Mouse (Mus musculus) right cerebral cortex, adult 2 months (tissue): ENCODE measurements around the gene Epha1.
A peak's percentile ranks its signal among the peaks of the same experiment; 100 is the strongest.

Experiments
- DNase-seq, 2 experiments: peaks; one replicate each; pipeline ENCODE4 v3.0.0; 2021 to 2022; ENCODE audit warnings: low spot score in 2 of 2

Epha1 gene

DNA sequence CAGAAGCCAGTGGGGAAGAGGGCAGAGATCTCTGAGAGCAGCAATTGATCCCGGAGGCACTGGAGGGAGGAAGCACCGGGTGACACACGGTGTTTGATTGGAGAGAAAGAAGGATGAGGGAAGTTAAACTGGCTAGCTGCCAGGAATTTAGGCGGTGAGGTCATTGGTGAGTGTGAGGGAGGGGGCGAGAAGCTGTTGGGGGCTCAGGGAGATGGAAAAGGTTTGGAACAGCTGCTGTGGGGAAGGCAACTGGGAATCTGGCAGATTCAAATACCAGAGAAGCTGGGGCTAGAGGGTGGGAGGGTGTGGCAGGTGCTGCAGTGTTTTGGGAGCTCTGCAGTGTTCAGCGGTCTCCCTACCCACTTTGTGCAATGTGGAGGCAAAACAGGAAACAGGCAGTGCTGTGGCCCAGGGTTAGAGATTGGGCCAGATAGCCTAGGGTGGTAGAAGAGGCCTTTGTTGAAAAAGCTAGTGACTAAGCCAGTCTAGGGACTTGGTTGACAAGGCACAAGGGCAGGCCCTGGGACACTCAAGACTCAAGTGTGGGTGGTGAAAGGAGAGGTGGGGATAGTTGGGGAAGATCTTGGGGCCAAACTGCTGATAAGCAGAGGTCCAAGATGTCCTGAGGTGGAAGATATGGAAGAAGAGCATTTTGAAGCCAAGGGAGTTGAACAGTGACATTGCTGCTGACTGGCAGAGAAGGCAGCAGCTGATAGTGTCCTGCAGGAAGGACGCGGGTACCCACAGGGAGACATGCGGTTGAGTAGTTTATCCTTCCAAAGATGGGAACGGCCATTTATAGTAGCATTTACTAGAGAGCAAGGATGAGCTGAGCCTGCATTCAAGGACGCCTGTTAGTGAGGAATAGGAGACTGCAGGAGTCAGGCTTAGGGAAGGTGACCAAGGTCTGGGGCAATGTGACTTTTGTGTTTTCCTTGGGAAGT, 18.7 kb downstream of the Epha1 start:
- peak in 1 of 2 experiments; percentile 53 for DNase-seq

DNA sequence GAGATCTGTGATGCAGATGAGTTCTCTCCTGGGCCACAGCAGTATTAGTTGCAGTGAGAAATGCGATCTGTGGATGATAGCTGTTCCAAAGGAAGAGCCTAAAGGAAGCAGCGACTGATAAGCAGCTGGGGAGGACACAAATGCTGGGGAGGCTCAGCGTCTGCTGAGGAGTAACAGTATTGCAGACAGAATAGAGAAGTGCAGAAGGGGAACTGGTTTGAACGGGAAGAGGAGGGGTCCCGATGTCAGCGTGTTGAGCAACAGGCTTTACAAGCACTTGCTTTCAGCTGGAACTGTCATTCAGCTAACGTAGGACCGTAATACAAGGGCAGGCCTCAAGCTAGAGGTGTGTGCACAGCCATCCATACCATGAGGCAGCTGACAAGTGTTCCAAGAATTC, 19.9 kb downstream of the Epha1 start:
- no peak for DNase-seq

DNA sequence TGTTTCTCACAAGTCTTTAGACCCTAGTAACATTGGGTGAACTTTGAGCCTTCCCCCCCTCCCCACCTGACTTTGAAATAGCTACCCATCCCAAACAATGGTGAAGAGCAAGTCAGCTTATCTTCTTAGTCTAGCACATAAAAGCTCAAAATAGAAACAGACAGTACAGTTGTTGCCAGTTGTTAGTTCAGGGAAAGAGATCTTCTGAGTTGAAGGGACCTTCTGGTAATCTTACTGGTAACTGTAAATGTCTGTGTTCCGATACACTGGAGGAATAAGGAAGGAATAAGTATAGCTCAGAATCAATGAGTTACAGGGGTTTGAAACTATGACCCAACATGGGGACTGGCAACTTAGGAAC, 20.6 kb downstream of the Epha1 start:
- DNase-seq, result no peak

DNA sequence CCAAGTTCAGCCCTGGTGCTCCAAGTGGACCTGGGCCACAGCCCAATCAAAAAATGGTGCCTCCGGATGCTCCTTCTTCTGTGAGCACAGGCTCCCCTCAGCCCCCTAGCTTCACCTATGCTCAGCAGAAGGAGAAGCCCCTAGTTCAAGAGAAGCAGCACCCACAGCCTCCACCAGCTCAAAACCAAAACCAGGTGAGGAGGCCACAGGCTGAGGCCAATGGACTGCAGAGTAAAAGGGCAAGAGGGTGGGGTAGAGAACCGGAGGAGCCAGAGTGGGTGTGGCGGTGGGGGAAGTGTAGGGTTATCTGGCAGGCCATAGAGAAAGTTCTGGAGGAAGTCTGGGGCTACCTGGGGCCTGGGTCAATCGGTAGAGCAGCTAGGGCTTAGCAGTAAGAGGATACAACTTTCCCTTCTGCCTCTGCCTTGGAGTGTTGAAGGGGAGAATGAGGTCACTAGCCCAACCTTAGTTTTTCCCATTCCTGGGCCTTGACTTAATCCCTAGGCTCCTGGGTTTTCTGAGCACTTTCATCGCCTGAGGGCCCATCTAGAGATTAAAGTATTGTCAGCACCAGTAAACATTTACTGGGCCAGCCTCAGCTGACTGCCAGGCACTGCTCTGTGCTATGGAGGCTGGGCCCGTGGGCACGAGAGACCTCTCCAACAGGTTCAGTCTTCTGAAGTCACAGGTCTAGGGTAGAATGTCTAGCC, 21.1 kb downstream of the Epha1 start:
- no peak for DNase-seq

DNA sequence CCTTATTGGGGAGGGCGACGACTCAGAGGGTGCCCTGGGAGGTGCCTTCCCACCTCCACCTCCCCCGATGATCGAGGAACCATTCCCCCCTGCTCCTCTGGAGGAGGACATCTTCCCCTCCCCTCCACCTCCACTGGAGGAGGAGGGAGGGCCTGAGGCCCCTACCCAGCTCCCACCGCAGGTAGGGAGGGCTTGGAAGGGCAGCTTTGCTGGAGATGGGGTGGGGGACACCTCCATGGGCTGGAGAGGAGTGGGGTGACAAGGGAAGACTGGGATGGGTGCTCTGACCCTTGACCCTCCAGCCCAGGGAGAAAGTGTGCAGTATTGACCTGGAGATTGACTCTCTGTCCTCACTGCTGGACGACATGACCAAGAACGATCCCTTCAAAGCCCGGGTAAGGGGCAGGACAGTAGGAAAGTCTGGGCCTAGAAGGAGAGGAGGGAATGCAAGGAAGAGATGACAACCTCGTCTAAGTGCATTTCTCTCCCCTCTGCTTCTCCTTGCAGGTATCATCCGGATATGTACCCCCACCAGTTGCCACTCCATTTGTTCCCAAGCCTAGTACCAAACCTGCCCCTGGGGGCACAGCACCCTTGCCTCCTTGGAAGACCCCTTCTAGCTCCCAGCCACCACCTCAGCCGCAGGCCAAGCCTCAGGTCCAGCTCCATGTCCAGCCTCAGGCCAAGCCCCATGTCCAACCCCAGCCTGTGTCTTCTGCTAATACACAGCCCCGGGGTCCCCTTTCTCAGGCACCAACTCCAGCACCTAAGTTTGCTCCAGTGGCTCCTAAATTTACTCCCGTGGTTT, 21.9 kb downstream of the Epha1 start:
- DNase-seq, result no peak

DNA sequence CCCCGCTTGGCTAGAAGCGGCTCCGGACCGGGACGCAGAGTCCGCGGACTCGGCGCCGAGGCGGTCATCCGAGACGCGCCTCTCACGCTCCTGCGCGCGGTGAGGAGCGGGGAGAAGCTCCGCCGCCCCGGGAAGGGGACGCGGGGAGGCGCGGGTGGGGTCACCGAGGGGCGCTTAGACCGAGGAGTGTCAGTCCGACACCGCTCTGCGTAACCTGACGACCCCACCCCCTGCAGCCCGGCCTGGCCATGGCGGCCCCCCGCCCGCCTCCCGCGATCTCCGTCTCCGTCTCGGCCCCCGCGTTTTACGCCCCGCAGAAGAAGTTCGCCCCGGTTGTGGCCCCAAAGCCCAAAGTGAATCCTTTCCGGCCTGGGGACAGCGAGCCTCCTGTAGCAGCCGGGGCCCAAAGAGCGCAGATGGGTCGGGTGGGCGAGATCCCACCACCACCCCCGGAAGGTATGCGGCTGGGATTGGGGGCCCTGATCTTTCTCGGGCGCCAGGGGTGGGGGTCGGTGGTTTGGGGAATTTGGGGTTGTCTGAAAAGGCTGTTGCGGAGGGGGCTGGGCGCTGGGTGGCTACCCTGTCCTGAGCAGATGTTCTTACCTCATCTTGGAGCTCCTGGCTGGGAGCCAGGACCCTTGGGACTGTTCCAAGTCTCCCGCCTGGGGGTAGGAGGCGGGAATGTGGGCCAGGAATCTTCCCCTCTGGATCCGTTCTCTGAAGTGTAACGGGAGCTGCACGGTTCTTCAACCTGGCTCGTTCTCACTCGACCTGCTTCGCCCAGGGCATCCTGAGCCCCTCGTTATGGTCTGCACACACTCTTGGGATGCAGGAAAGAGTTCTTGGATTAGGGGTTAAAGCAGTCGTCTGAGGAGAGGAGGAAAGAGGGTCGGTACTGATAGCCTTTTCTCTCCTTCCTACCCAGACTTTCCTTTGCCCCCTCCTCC, 22.8 kb downstream of the Epha1 start:
- DNase-seq, result peak; percentile 68 to 78

DNA sequence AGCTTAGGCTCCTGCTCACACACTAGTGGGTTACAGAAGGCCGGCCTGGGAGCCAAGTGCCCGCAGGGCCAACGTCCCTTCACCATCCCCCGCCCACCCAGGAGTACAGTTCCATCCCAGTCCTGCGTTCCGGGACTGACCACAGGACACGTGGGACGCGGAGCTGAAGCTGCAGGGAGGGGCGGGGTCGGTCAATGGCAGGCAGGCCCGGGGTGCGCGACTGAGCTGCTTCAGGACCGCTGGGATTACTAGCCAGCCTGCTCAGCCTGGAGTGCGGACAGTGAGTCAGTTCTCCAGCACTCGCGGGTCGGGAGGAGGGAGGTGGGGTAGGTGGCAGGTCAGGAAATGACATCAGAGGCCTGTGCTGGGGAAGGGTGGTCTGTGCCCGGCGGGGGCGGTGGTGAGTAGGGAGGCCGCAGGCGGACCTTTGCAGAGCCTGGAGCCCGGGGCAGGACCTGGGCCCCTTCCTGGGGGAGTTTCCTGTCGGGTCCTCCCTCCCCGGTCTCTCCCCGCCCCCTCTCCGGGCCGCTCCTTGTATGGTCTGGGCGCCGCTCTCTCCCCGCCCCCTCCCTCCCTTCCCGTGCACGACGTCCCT, 23.5 kb downstream of the Epha1 start, which contains the start of gene Zyx:
Gene Zyx, plus strand, starts transcription at position 205 of the 595 bp plus-strand sequence.
- DNase-seq, result peak; percentile 73 to 79

DNA sequence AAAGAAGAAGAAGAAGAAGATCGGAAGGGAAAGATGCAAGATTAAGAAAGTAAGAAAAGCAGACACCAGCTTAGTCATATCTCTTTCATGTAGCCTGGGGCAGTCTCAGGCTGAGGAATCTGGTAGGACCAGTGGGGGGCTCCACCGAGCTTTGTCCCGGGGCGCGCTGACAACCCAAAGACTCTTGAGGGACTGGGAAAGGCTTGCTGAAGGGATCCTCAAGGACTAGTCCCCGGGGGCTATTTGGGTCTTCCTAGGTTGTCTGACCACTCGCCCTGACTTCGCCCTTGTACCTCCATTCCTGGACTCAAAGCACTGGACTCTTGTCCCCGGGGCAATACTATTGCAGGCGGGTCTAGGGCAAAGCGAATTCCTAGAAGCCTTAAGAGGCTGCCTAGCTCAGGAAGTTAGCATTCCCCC, 24.1 kb downstream of the Epha1 start:
- peak; percentile 71 to 80 for DNase-seq

DNA sequence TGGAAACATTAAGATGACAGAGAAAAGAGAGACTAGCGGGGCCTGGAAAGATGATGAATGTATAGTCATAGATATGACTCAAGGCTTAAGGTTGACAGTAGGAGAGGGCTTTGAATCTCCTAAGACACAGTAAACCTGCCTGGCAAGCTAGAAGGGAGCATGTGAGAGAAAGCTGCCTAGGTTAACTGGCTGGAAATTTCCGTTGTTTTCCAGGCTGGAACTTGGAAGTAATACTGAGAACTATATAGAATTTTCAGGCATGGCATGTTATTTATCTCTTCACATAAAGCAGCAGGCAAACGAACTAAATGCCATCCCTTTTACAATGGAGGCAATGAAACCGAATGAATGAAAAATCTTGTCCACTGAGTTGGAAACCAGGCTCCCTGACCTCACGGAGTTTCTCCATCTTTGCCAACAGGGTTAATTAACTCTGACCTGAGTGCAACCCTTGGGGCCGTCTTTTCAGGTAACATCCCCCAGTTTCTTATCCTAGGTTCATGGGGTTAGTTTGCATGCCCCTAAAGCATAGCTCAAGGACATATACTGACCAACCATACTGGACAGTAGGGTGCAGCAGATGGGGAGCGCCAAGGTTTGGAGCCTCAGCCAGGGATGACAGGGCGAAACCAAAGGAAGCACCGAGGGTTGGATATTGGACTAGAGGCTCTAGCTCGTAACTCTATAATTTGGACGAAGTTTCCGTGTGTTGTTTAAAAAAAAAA, 24.6 kb downstream of the Epha1 start:
- no peak for DNase-seq

DNA sequence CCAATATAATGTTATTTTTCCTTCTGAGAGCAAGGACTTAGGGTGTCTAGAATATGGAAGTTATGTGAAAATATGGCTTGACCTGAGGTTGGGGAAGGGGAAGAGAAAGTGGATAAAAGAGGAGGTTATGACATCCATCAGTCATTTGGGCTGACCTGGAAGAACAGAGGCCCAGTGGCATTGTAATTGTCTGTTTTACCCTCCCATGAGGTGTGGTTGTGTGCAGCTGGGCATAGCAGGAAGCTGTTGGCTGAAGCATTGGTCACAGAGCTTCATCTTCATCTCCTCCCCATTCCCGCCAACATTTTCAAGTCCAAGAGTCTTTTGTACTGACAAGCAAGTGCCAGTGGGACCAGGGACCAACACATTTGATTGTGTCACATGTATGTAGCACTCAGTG, 28.8 kb downstream of the Epha1 start:
- no peak for DNase-seq

DNA sequence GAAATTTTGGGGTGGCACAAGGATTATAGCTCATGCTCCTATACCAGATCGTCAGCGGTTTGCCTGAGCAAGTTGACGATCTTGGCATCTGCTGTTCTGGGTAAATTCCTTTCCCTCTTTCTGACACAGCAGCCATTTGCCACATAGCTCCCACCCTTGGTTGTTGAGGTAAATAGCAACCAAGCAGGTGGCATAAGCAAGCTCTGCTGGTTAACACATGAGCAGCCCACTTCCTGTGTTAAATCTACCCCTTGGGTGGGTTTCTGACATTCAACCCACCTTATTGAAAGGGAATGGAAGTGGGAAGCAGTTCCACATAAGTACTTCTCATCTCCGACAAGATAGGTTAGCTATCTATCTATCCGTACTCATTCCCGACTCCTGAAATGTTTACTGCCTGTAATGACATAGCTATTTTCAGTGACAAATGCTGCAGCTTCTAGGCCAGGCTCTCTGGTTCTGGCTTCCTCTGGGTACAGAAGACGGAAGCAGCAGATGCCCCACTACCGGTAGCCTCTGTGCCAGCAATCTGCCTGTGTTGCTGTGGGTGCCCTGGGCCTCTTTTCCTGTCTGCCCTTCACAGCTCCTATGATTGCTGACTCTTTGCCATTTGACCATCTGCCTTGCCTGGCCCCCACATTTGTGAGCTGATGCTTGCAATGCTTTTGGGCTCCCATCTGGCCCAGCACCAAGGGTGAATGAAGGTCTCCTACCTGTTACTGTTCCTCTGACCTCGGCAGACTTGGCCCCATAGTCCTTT, 29.5 kb downstream of the Epha1 start:
- no peak for DNase-seq

DNA sequence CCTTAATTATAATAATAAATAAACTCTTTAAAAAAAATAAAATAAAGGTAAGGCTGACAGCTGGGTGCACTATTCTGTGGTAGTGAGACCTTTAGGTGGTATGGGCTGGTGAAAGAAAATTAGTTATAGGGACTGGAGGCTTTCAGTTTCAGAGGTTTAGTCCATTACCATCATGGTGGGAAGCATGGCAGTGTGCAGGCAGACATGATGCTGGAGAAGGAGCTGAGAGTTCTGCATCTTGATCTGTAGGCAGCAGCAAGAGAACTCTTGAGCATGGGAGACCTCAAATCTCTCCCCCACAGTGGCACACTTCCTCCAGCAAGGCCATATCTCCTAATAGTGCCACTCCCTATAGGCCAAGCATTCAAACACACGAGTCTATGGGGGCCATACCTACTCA, 30.9 kb downstream of the Epha1 start:
- no peak for DNase-seq

DNA sequence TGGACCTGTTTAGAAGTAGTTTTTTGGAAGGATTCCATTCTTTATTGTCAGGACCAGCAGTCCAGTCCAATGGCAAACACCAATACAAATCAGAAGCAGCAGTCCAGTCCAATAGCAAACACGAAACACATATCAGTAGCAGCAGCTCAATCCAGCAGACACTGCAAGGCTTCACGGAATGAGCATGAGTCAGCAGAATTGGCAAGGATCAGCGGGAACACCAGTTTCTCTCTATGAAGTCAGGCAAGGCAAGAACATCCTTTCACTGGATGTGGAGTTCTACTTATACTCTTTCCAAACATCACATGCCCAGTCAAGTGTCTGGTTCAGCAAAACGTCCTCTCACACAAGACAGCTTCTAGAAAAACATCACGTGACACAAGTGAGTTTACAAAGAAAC, 33.1 kb downstream of the Epha1 start:
- DNase-seq, result peak in 1 of 2 experiments; percentile 17

DNA sequence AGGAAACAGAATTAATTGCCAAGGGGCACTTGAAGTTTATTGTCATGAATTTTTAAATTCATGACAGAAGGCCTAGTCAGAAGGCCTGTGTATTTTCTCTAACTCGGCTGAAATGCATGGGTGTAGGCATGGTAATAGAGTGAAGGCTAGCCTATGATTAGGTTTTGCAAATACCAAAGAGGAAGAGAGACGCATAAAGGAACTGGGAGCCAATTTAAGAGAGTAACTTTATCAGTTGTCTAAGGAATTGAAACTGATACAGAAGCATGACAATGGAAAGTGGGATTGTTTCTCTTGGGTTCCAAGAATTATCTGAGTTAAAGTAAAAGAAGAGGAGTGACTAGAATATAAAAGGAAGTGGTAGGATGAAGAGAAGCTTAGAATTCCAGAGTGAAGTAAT, 33.9 kb downstream of the Epha1 start:
- DNase-seq, result no peak

DNA sequence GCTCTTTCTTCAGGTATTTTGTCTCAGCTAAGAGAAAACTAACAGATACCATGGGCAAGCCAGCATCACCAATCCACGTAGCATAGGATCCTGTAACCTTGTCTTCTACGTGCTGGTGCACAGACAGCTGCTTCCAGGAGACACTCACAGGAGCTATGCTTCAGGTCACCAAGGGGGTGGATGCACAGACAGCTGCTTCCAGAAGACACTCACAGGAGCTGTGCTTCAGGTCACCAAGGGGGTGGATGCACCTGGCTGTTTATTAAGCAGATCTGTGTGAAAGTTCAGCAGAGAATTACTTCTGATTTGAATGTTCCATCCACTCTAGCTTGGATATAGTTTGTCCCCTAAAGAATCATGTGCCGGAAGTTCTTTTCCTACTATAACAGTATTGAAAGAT, 42.1 kb downstream of the Epha1 start:
- no peak for DNase-seq

DNA sequence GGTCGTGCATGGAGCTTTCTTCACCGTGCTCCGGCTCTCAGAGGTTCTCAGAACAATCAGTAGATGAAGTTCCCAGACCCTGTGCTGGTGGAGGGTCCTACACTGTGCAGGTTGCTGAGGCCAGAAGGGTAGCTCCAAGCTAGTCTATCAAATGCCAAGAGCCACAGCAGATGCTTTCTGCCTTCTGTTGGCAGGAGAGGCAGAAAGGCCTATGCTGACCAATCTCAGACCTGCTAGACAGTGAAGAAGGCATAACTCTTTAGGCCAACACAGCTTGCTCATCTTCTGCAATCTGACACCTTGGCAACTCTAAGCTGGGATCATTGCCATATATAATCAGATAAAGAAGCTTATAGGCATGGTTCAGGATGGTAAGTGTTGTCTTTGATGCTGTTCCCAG, 42.9 kb downstream of the Epha1 start:
- DNase-seq, result no peak

DNA sequence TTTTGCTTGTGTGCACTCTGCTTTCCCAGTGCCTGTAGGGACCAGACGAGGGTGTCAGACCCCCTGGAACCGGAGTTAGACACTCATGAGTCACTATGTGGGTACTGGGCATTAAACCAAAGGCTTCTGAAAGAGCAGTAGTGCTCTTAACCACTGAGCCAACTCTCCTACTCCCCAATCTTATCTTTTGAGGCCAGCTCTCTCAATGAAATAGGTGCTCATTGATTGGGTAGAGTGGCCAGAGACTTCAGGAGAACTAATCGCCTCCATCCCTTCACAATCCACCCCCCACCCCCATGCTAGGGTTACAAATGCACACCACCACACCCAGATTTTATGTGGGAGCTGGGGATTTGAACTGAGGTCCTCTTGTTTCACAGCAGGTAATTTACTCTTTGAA, 44.3 kb downstream of the Epha1 start:
- DNase-seq, result no peak

DNA sequence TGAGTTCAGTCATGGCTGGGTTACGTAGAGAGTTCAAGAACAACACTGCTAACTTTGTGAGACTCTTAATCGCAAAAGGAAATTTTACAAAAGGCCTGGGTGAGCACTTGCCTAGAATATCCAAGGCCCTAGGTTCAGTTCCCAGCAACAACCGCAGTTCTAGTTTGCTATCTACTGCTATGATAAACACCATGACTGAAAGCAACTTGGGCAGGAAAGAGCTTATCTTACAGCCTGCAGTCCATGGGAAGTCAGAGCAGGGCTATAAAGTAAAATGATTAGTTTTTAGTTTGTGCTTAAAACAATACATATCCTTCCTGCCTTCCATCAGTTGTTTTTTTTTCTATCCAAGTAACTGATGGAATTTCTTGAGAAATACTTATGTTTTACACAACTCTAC, 46.6 kb downstream of the Epha1 start:
- DNase-seq, result no peak

DNA sequence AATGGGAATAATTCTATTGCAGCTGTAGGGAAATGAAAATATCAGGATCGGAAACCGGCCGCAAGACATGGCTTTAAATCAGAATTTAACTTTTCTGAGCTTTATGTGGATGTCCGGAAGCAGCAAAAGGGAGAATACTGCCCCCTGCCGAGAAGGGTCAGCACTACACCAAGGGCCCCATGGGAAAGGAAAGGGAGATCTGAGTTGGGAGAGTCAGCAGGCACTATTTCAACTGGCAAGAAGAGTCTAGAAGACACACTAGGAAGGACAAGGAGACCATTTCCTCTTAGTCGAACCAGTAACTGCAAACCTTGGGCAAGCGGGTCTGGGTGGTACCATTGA, 47.8 kb downstream of the Epha1 start:
- peak; percentile 91 to 93 for DNase-seq
